Mouse (Mus musculus) hindbrain, embryonic 13.5 days (tissue): Measurements from ENCODE around the gene Rhox3h. TPM values are rescaled to one million over a fixed set of nuclear protein-coding genes. Genes with fewer than 3 reads are reported as not detected.
"Not testable (repeated sequence)": the region's sequence is repeated elsewhere in the genome, so short reads cannot be mapped to it uniquely, and the experiment has no call there.

ENCODE experiments used
- ATAC-seq: fragments of 200-750 bp; cut with Nextera tagmentation; 2 replicates; pipeline ENCODE4 v1.8.0; 2017; ENCODE audit warnings: moderate TSS enrichment; ENCODE audit not compliant: low FRiP score
- H3K27ac ChIP-seq: fragments of 300-500 bp; sonication (generic); 2 replicates; pipeline ENCODE4 v1.5.1; 2015; ENCODE audit warnings: inconsistent platforms, mild to moderate bottlenecking, moderate library complexity
- H3K27me3 ChIP-seq: fragments of 300-500 bp; sonication (generic); 2 replicates; pipeline ENCODE4 v1.6.1; 2015; ENCODE audit warnings: mild to moderate bottlenecking, inconsistent platforms
- H3K36me3 ChIP-seq: fragments of 300-500 bp; sonication (generic); 2 replicates; pipeline ENCODE4 v1.6.1; 2015; ENCODE audit warnings: mild to moderate bottlenecking, inconsistent platforms
- H3K4me1 ChIP-seq: fragments of 300-500 bp; sonication (generic); replicated peaks from 2 replicates; pipeline ENCODE4 v1.6.1; 2015; ENCODE audit warnings: inconsistent platforms
- H3K4me2 ChIP-seq: fragments of 300-500 bp; sonication (generic); 2 replicates; pipeline ENCODE4 v1.6.1; 2015; ENCODE audit warnings: inconsistent platforms, mild to moderate bottlenecking, moderate library complexity
- H3K4me3 ChIP-seq: fragments of 300-500 bp; sonication (generic); 2 replicates; pipeline ENCODE4 v1.5.1; 2015; ENCODE audit warnings: mild to moderate bottlenecking, inconsistent platforms
- H3K9ac ChIP-seq: fragments of 300-500 bp; sonication (generic); 2 replicates; pipeline ENCODE4 v1.6.1; 2015; ENCODE audit warnings: mild to moderate bottlenecking, inconsistent platforms
- H3K9me3 ChIP-seq: fragments of 300-500 bp; sonication (generic); 2 replicates; pipeline ENCODE4 v1.6.1; 2016; ENCODE audit warnings: inconsistent platforms
- WGBS: fragments of 180-500 bp; shearing (Covaris S2); methylation state at CpG from one replicate; pipeline ENCODE4 v1.1.7; 2015; 5-methylcytosine and 5-hydroxymethylcytosine counted together
- polyA plus RNA-seq: library from polyadenylated mRNA; unstranded; fragments of >200 nt; fragmentation: Nextera tagmentation; extraction: Ambion mirVana; gene quantifications from 2 replicates; pipeline ENCODE4 v1.2.1, GENCODE M21; 2015

Rhox3h gene
- not detected in 2 replicates for polyA plus RNA-seq

DNA sequence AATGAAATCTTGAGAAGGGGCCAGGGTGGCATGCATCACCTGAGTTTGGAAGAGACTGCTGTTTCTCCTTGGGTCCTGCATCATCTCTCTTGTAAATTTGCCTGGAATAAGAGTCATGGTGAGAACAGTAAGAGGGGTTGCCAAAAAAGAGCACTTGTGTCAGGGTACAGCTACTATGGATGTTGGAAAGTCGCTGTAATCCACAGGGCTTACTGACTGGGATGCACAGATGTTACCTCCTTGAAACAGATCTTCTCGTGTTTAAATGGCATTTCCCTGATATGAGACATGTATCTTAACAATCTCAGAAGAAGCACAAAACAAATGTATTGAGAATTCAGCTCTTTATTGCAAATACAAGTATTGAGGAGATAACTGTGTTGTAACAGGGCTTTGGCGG, at the start of gene Rhox3h:
Rhox3h (minus strand) TSS at position 101 of the 400 bp plus-strand sequence.
- not testable (repeated sequence) for H3K27ac ChIP-seq, H3K4me2 ChIP-seq, H3K9me3 ChIP-seq, H3K9ac ChIP-seq, H3K27me3 ChIP-seq, ATAC-seq, H3K4me1 ChIP-seq, H3K36me3 ChIP-seq, H3K4me3 ChIP-seq
- 92% methylated on average over 1 of the region's 3 CpGs for WGBS

DNA sequence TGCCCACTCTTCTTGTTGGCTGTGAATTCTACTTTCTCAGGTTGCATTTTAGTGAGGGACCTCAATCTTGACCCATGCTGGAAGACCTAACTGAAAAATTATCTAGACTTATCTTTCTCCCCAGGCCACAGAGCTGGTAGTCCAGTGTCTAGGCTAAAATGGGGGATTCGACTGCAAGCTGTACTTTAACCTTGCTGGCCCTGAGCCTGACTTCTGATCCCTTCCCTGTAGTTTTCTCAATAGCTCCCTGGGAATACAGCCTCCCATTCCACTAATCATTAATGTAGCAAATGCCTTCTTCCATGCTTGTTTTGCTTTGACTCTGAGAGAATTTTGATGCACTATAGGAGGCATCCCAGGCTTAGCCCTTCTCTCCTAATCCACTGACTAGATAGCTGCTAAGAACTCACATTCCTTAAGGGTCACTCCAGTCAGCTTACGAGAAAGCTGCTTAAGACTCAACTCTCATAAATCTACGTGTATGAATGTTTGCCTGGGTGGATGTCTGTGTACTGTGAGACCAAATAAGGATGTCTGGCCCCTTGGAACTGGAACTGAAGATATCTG, 33.3 kb upstream of the Rhox3h start:
- 77% methylated on average over 3 of the region's 3 CpGs for WGBS
- H3K9ac ChIP-seq = no peak overlapping the region
- H3K9me3 ChIP-seq = no peaks in the 10 kb centered on the region
- H3K4me3 ChIP-seq = no peak overlapping the region
- H3K36me3 ChIP-seq = no peaks in the 10 kb centered on the region
- no peaks in the 10 kb centered on the region for H3K4me1 ChIP-seq
- ATAC-seq = no peak
- H3K27me3 ChIP-seq = no peaks in the 10 kb centered on the region
- no peak overlapping the region for H3K27ac ChIP-seq
- H3K4me2 ChIP-seq = no peak overlapping the region

GRCm38 (mm10) chrX:37692261-37692660, 23.7 kb upstream of the Rhox3h start:
- 92% methylated on average over 2 of the region's 2 CpGs for WGBS
- Histone ChIP-seq H3K9me3 (no peaks in the 10 kb centered on the region), H3K4me3 (no peak overlapping the region), H3K27me3 (no peaks in the 10 kb centered on the region), H3K9ac (no peak overlapping the region), H3K27ac (no peak overlapping the region), H3K4me1 (no peaks in the 10 kb centered on the region), H3K36me3 (no peaks in the 10 kb centered on the region), H3K4me2 (no peak overlapping the region)
- no peak for ATAC-seq

DNA sequence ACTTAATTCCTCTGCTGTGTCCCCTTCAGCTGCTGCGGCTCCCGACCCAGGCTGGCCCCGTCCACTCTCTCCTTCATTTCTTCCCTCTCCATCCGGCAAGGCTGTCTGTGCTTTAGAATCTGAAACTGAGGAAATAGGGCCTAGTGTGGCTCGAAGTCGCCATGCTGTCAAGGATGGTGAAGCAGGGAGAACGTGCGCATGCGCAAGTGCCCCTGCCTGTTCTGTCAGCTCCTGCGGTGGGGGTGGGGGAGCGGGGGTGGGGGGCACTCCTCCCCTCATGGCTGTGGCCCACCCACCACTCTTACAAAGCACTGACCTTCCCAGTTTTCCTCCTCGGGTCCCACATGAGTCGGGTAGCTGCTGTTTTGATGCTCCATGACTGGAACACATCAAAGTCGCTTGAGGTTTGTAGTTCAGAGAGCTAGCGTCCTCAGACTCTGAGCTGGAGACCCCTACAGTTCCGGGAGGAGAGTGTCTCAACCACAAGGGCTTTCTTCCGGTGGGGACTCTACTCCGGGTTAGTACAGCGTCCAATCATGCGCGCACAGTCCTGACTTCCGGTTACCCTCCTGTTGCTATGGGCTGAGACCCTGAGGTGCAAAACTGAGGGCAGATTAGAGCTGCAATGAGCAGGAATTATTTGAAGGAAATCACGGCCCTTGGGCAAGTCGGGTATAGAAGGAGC, 14.6 kb upstream of the Rhox3h start:
- H3K4me2 ChIP-seq = no peak overlapping the region
- 92% methylated on average over 24 of the region's 24 CpGs for WGBS
- no peaks in the 10 kb centered on the region for H3K36me3 ChIP-seq
- H3K27me3 ChIP-seq = no peaks in the 10 kb centered on the region
- no peak for ATAC-seq
- no peak overlapping the region for H3K27ac ChIP-seq
- H3K9me3 ChIP-seq = no peaks in the 10 kb centered on the region
- no peak overlapping the region for H3K4me3 ChIP-seq
- H3K4me1 ChIP-seq = no peaks in the 10 kb centered on the region
- no peak overlapping the region for H3K9ac ChIP-seq

- H3K27ac ChIP-seq, H3K27me3 ChIP-seq, H3K4me1 ChIP-seq, H3K4me3 ChIP-seq, H3K36me3 ChIP-seq, ATAC-seq, H3K4me2 ChIP-seq, H3K9ac ChIP-seq, H3K9me3 ChIP-seq: not testable (repeated sequence)
- WGBS = 88% methylated on average over 8 of the region's 8 CpGs
Observed at GRCm38 (mm10) chrX:37673177-37673576, 4.6 kb upstream of the Rhox3h start, which contains the start of gene Rhox2h. TSS of gene Rhox2h (minus strand) at chrX:37673277.

DNA sequence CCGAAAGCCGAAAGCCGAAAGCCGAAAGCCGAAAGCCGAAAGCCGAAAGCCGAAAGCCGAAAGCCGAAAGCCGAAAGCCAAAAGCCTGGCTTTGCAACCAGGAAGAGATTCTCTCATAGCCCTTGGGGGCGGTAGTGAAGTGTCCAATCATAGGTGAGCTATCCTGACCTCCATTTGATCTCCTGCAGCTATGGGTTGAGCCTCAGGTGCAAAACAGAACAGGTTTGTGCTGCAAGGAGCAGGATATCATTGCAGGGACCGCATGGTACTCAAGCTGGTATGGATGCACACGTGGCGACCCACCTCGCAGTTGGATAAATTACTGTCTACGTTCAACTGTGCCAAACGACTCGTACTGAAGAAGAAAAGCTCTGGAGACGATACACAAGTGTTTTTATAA, 17.3 kb downstream of the Rhox3h start, which contains the start of gene Rhox4g:
Rhox4g (minus strand) TSS at position 101 of the 400 bp plus-strand sequence.
- H3K4me1 ChIP-seq, ATAC-seq, H3K27ac ChIP-seq, H3K27me3 ChIP-seq, H3K4me3 ChIP-seq, H3K9me3 ChIP-seq, H3K9ac ChIP-seq, H3K36me3 ChIP-seq, H3K4me2 ChIP-seq: not testable (repeated sequence)
- WGBS = 93% methylated on average over 18 of the region's 20 CpGs

- H3K27me3 ChIP-seq, H3K4me1 ChIP-seq, H3K4me3 ChIP-seq, H3K4me2 ChIP-seq, H3K9ac ChIP-seq, H3K36me3 ChIP-seq, H3K27ac ChIP-seq, ATAC-seq, H3K9me3 ChIP-seq: not testable (repeated sequence)
- WGBS = 91% methylated on average over 6 of the region's 6 CpGs
Observed at GRCm38 (mm10) chrX:37643370-37643769, 25.2 kb downstream of the Rhox3h start, which contains the start of gene Rhox2g. TSS of gene Rhox2g (minus strand) at chrX:37643470.

- WGBS = 90% methylated on average over 2 of the region's 2 CpGs
Observed at GRCm38 (mm10) chrX:37628512-37628911, 40.1 kb downstream of the Rhox3h start, which contains the start of gene Rhox3g. TSS of gene Rhox3g (minus strand) at chrX:37628612.

More at GRCm38 (mm10) chrX:37628512-37628911, 40.1 kb downstream of the Rhox3h start, which contains the start of gene Rhox3g:
- H3K27me3 ChIP-seq, H3K9ac ChIP-seq, H3K4me3 ChIP-seq, H3K4me1 ChIP-seq, ATAC-seq, H3K27ac ChIP-seq, H3K9me3 ChIP-seq, H3K36me3 ChIP-seq, H3K4me2 ChIP-seq: not testable (repeated sequence)

Other genes with a start within 250 kb of the Rhox3h start
- gene Rhox4b, start 236.3 kb downstream of the Rhox3h start, polyA plus RNA-seq = not detected in 2 replicates
- gene Rhox2c, start 215.1 kb downstream of the Rhox3h start, polyA plus RNA-seq = 0.94 TPM in 1 of 2 replicates, not detected in the other
- not detected in 2 replicates for gene Rhox3c, start 210.2 kb downstream of the Rhox3h start, polyA plus RNA-seq
- gene Rhox4c, start 188.4 kb downstream of the Rhox3h start, polyA plus RNA-seq = not detected in 2 replicates
- not detected in 2 replicates for gene Rhox2d, start 175.3 kb downstream of the Rhox3h start, polyA plus RNA-seq
- gene Rhox4d, start 154.4 kb downstream of the Rhox3h start, polyA plus RNA-seq = not detected in 2 replicates
- gene Rhox2e, start 138.3 kb downstream of the Rhox3h start, polyA plus RNA-seq = not detected in 2 replicates
- not detected in 2 replicates for gene Rhox3e, start 126.7 kb downstream of the Rhox3h start, polyA plus RNA-seq
- gene Rhox4e, start 111.4 kb downstream of the Rhox3h start, polyA plus RNA-seq = not detected in 2 replicates
- not detected in 2 replicates for gene Rhox2f, start 97.4 kb downstream of the Rhox3h start, polyA plus RNA-seq
- gene Rhox3f, start 87.8 kb downstream of the Rhox3h start, polyA plus RNA-seq = not detected in 2 replicates
- gene Rhox4f, start 61.1 kb downstream of the Rhox3h start, polyA plus RNA-seq = not detected in 2 replicates
- gene Rhox3g, start 40.2 kb downstream of the Rhox3h start, polyA plus RNA-seq = not detected in 2 replicates
- gene Rhox2g, start 25.3 kb downstream of the Rhox3h start, polyA plus RNA-seq = not detected in 2 replicates
- gene Rhox4g, start 17.4 kb downstream of the Rhox3h start, polyA plus RNA-seq = not detected in 2 replicates
- not detected in 2 replicates for gene Rhox2h, start 4.5 kb upstream of the Rhox3h start, polyA plus RNA-seq
- gene Rhox5, start 136.1 kb upstream of the Rhox3h start, polyA plus RNA-seq = 0.36 TPM in 1 of 2 replicates, not detected in the other
- gene Rhox6, start 158.1 kb upstream of the Rhox3h start, polyA plus RNA-seq = not detected in 2 replicates
- gene Rhox7a, start 162.9 kb upstream of the Rhox3h start, polyA plus RNA-seq = not detected in 2 replicates
- not detected in 2 replicates for gene Rhox8, start 210.2 kb upstream of the Rhox3h start, polyA plus RNA-seq
- not detected in 2 replicates for gene Rhox7b, start 228.5 kb upstream of the Rhox3h start, polyA plus RNA-seq
- not detected in 2 replicates for gene Rhox9, start 233.0 kb upstream of the Rhox3h start, polyA plus RNA-seq